Mouse (Mus musculus): ENCODE results near the gene Fads1.

GRCm38 (mm10) chr19:10235784-10236565 is 53.3 kb downstream of the Fads1 start:
- TF ChIP-seq EP300 (IDR thresholded peaks at IDR 0.05) (no peak), CTCF (IDR thresholded peaks at IDR 0.05) (no peak)
